Mouse (Mus musculus) neutrophil, adult 65 days (primary cell): Measurements from ENCODE around the gene Tas2r117. TPM values are rescaled to one million over a fixed set of nuclear protein-coding genes. Genes with fewer than 3 reads are reported as not detected.

Experiments used
- total RNA-seq: library from RNA; stranded (reverse); gene quantifications from 2 replicates; pipeline ENCODE4 v1.2.4, GENCODE M21; 2023

Tas2r117 gene
- total RNA-seq: not detected in 2 replicates

GRCm38 (mm10) chr6:132802518-132802917 lies at the start of gene Tas2r117:
Gene Tas2r117 (plus strand): TSS chr6:132802818.

GRCm38 (mm10) chr6:132754430-132754829 lies 48.2 kb upstream of the Tas2r117 start, which contains the start of gene Tas2r124:
Gene Tas2r124 (plus strand): TSS chr6:132754730.

DNA sequence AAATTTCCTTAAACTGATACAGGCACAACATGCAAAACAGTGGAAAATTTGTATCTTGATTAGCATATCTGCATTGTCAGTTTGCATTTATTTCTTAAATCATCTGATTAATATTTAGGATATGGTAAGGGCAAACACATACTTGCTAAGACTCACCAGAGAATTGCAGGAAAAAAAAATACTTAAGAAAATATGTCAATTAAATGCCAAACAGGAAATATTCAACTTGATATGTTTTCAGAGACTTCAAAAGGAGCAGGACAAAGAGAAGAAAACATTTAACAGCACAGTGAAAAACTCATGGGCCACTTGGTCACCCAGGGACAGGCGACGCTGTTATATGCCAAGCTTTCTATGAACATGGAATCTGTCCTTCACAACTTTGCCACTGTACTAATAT lies 40.8 kb upstream of the Tas2r117 start, which contains the start of gene Tas2r102:
Tas2r102 (plus strand) TSS at position 301 of the 400 bp plus-strand sequence.

GRCm38 (mm10) chr6:132778062-132778461 lies 24.6 kb upstream of the Tas2r117 start, which contains the start of gene Tas2r136:
Gene Tas2r136 (minus strand): TSS chr6:132778162.

DNA sequence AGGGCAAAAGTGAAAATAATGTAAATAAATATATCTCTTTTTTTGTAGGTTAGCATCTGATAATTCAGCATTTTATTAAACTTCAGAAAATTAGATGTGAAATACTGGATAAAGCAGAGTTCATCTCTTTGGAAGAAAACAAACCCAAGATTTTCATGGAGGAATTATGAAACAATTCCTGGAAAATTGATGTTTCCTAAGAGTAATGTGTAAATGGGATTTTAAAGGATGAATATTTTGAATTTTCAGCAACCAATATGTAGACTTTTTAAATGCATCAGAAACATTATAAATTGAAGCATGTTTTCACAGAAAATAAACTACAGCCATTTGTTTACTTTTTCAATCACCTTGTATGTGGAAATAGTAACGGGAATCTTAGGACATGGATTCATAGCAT lies 44.2 kb downstream of the Tas2r117 start, which contains the start of gene Tas2r123:
Tas2r123 (plus strand) TSS at position 301 of the 400 bp plus-strand sequence.

Other genes with a start within 250 kb of the Tas2r117 start
- not detected in 2 replicates for gene Prh1, start 233.0 kb upstream of the Tas2r117 start, total RNA-seq
- gene Prp2, start 206.9 kb upstream of the Tas2r117 start, total RNA-seq: not detected in 2 replicates
- not detected in 2 replicates for gene A630073D07Rik, start 151.3 kb upstream of the Tas2r117 start, total RNA-seq
- not detected in 2 replicates for gene Tas2r120, start 145.9 kb upstream of the Tas2r117 start, total RNA-seq
- gene Tas2r121, start 101.8 kb upstream of the Tas2r117 start, total RNA-seq: not detected in 2 replicates
- not detected in 2 replicates for gene Tas2r122, start 90.9 kb upstream of the Tas2r117 start, total RNA-seq
- gene Tas2r115, start 64.8 kb upstream of the Tas2r117 start, total RNA-seq: not detected in 2 replicates
- not detected in 2 replicates for gene Tas2r124, start 48.1 kb upstream of the Tas2r117 start, total RNA-seq
- gene Tas2r102, start 40.7 kb upstream of the Tas2r117 start, total RNA-seq: not detected in 2 replicates
- not detected in 2 replicates for gene Tas2r136, start 24.7 kb upstream of the Tas2r117 start, total RNA-seq
- not detected in 2 replicates for gene Tas2r123, start 44.3 kb downstream of the Tas2r117 start, total RNA-seq
- not detected in 2 replicates for gene Tas2r116, start 52.6 kb downstream of the Tas2r117 start, total RNA-seq
- not detected in 2 replicates for gene Tas2r110, start 65.2 kb downstream of the Tas2r117 start, total RNA-seq
- gene Tas2r113, start 90.2 kb downstream of the Tas2r117 start, total RNA-seq: not detected in 2 replicates
- not detected in 2 replicates for gene Tas2r125, start 106.8 kb downstream of the Tas2r117 start, total RNA-seq
- gene Tas2r129, start 148.3 kb downstream of the Tas2r117 start, total RNA-seq: not detected in 2 replicates
- not detected in 2 replicates for gene Tas2r131, start 155.1 kb downstream of the Tas2r117 start, total RNA-seq
- gene Tas2r109, start 178.1 kb downstream of the Tas2r117 start, total RNA-seq: not detected in 2 replicates
- not detected in 2 replicates for gene Tas2r103, start 234.3 kb downstream of the Tas2r117 start, total RNA-seq